Mouse (Mus musculus) hindbrain, embryonic 13.5 days (tissue): ENCODE data around the gene Col4a4. TPM values are rescaled to one million over a fixed set of nuclear protein-coding genes. Genes with fewer than 3 reads are reported as not detected.

Source experiments
- ATAC-seq: fragments of 200-750 bp; cut with Nextera tagmentation; 2 replicates; pipeline ENCODE4 v1.8.0; 2017; ENCODE audit warnings: moderate TSS enrichment; ENCODE audit not compliant: low FRiP score
- H3K27ac ChIP-seq: fragments of 300-500 bp; sonication (generic); 2 replicates; pipeline ENCODE4 v1.5.1; 2015; ENCODE audit warnings: inconsistent platforms, mild to moderate bottlenecking, moderate library complexity
- H3K27me3 ChIP-seq: fragments of 300-500 bp; sonication (generic); 2 replicates; pipeline ENCODE4 v1.6.1; 2015; ENCODE audit warnings: mild to moderate bottlenecking, inconsistent platforms
- H3K36me3 ChIP-seq: fragments of 300-500 bp; sonication (generic); 2 replicates; pipeline ENCODE4 v1.6.1; 2015; ENCODE audit warnings: mild to moderate bottlenecking, inconsistent platforms
- H3K4me1 ChIP-seq: fragments of 300-500 bp; sonication (generic); replicated peaks from 2 replicates; pipeline ENCODE4 v1.6.1; 2015; ENCODE audit warnings: inconsistent platforms
- H3K4me2 ChIP-seq: fragments of 300-500 bp; sonication (generic); 2 replicates; pipeline ENCODE4 v1.6.1; 2015; ENCODE audit warnings: inconsistent platforms, mild to moderate bottlenecking, moderate library complexity
- H3K4me3 ChIP-seq: fragments of 300-500 bp; sonication (generic); 2 replicates; pipeline ENCODE4 v1.5.1; 2015; ENCODE audit warnings: mild to moderate bottlenecking, inconsistent platforms
- H3K9ac ChIP-seq: fragments of 300-500 bp; sonication (generic); 2 replicates; pipeline ENCODE4 v1.6.1; 2015; ENCODE audit warnings: mild to moderate bottlenecking, inconsistent platforms
- H3K9me3 ChIP-seq: fragments of 300-500 bp; sonication (generic); 2 replicates; pipeline ENCODE4 v1.6.1; 2016; ENCODE audit warnings: inconsistent platforms
- WGBS: fragments of 180-500 bp; shearing (Covaris S2); methylation state at CpG from one replicate; pipeline ENCODE4 v1.1.7; 2015; 5-methylcytosine and 5-hydroxymethylcytosine counted together
- polyA plus RNA-seq: library from polyadenylated mRNA; unstranded; fragments of >200 nt; fragmentation: Nextera tagmentation; extraction: Ambion mirVana; gene quantifications from 2 replicates; pipeline ENCODE4 v1.2.1, GENCODE M21; 2015

Col4a4 gene
- polyA plus RNA-seq, 1 experiment from 2014 or later, result 0.26 TPM

DNA sequence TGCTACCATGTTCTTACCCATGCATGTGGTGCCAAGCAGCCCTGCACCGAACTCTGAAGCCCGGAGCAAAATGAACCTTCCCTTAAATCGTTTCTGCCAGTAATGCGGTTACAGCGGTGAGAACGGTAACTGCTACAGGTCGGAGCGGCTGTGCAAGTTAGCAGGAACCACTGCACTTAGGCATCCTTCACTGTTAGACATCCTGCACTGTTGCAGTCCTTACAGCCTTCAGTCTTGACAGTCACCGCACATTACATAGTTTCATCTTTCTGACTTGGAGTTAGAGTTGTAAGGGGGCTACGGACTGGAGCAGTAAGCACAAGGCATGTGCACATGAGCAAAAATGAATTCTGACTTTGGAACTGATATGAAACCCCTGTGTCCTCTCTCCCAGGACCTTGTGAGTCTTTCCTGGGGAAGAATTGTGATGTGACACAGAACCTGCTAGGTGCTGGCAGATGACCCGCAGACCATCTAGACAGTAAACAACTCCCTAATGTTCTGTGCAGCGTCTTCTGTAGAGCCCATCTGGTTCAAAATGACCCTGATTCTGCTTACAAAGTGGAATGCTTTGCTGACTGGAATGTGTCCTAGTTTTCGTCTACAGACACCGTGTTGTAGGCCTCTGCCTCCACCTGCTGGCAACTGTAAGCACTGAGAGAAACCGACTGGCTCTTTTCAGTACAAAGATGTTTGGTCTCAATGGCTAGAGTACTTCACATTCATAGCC lies 153.6 kb downstream of the Col4a4 start:
- ATAC-seq, result peak; percentile 81
- Histone ChIP-seq H3K27me3 (no peaks in the 10 kb centered on the region), H3K36me3 (no peaks in the 10 kb centered on the region), H3K4me2 (no peak overlapping the region), H3K4me3 (no peak overlapping the region), H3K4me1 (peaks cover 6% of the 10 kb centered on the region; the same call in 1 of the 2 replicates), H3K9ac (no peak overlapping the region), H3K9me3 (no peaks in the 10 kb centered on the region), H3K27ac (peak overlapping the region; percentile 41; the same call in 1 of the 2 replicates)
- 66% methylated on average over 15 of the region's 15 CpGs for WGBS

DNA sequence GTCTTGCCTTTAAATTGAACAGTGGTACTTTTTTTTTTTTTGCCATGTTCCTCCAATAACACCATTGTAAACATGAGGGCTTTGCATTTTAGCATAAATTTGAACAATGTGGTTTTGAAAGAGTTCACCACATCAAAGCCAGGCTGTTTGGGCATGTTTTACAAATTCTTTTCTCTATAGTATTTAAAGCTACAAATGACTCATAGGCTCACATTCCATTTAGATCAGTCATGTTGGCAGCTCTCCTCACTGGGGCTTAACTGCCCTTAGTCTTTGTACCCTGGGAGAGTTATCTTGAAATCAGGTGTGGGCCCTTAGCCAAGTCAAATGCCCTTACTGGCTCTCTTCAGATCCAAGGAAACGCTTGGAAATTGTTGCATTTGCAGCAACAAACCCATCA lies 157.6 kb downstream of the Col4a4 start:
- Histone ChIP-seq H3K36me3 (no peaks in the 10 kb centered on the region), H3K4me1 (peaks cover 6% of the 10 kb centered on the region; the same call in 1 of the 2 replicates), H3K9me3 (no peaks in the 10 kb centered on the region), H3K27ac (no peak overlapping the region), H3K4me2 (no peak overlapping the region), H3K9ac (no peak overlapping the region), H3K27me3 (no peaks in the 10 kb centered on the region), H3K4me3 (no peak overlapping the region)
- WGBS, result 56% methylated on average over 1 of the region's 1 CpGs
- ATAC-seq, result no peak

DNA sequence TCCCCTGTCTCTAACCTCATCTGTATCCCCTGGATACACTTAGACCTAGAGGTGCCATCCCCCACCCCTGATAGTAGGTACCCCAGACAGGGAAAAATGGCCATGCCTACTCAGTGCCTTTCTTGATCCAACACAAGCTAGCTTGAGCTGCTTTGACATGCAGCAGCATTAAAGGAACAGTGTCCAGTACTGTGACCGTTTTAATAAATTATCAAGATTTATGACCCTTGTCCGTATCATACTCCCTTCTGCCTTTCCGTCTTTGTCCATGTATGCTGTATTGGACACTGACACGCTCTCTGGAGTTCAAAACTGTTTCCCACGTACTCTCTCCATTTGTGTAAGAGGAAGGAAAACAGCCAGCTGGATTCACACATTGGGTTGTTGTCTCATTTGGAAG lies 158.9 kb downstream of the Col4a4 start:
- Histone ChIP-seq H3K4me3 (no peak overlapping the region), H3K27ac (no peak overlapping the region), H3K4me2 (no peak overlapping the region), H3K9ac (no peak overlapping the region), H3K9me3 (no peaks in the 10 kb centered on the region), H3K4me1 (0 out of 2 replicates have a peak, but pooled peaks cover under 1% of the 10 kb centered on the region), H3K27me3 (no peaks in the 10 kb centered on the region), H3K36me3 (no peaks in the 10 kb centered on the region)
- 84% methylated on average over 5 of the region's 5 CpGs for WGBS
- no peak for ATAC-seq

DNA sequence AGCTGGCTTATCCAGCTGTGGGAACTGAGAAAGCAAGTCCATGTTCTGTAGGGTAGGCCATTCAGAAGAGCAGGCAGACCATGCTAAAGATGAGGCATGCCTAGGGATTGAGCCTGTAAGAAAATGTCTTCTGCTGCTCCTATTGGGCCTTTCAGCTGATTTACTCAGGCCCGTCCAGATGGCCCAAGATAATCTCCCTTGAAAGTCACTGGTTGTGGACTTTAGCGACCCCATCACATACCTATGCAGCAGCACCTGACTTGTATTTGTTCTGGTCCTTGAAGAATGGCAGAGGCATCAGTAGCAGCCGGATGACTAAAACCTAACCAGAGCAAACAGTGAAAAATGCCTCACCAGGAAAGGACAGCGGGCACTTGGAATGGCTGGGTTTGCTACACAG lies 171.0 kb downstream of the Col4a4 start:
- Histone ChIP-seq H3K4me3 (no peak overlapping the region), H3K9ac (no peak overlapping the region), H3K27me3 (no peaks in the 10 kb centered on the region), H3K4me1 (peaks cover 11% of the 10 kb centered on the region), H3K27ac (no peak overlapping the region), H3K4me2 (no peak overlapping the region), H3K36me3 (no peaks in the 10 kb centered on the region), H3K9me3 (no peaks in the 10 kb centered on the region)
- WGBS, result 86% methylated on average over 4 of the region's 4 CpGs
- ATAC-seq, result no peak

DNA sequence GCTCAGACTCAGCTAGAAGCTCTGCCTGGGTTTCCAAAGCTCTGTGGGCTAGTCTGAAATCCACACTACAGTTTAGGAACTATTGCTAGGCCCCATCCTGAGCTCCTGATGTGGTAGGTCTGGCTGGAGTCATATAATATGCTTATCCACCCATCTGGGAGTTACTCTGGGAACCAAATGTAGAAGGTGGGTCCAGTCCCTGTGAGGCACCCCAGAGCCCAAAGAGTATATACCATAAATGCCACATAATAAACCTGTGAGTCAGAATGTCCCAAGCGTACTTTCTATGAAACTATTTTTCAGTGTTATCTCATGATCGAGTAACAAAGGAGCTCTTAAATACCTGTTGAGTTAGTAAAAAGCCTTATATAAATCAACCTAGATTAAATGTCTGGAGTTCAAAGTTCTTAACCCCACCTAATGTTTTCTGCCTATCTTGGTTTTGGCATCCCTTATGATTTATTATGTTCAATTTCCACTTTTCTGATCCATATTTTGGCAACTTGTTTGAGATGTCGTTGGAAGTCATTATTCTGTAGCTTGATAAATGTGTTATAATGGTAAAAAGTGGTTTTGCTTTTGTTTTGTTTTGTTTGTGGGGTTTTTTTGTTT lies 172.1 kb downstream of the Col4a4 start:
- H3K36me3 ChIP-seq, result no peaks in the 10 kb centered on the region
- H3K4me2 ChIP-seq, result no peak overlapping the region
- H3K27me3 ChIP-seq, result no peaks in the 10 kb centered on the region
- no peak for ATAC-seq
- H3K27ac ChIP-seq, result no peak overlapping the region
- H3K9ac ChIP-seq, result no peak overlapping the region
- no peak overlapping the region for H3K4me3 ChIP-seq
- H3K9me3 ChIP-seq, result no peaks in the 10 kb centered on the region
- H3K4me1 ChIP-seq, result peaks cover 11% of the 10 kb centered on the region
- 96% methylated on average over 3 of the region's 3 CpGs for WGBS

DNA sequence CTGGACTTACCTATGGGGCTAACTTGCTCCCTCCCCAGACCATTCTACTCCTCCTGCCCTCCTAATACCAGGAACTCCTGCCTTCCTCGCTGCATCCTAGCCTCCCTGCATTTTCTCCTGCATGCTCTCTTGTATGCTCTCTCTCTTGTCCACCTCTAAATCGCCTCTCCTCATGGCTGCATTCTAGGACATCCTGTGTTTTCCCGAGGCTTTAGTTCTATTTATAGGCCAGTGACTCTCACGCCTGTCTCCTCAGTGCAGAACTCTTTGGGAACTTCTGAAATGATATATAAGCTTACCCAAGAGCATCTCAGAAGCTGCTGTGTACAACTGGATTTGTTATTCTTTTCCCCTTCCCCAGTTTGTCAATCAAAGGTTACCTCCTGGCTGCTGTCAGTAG lies 174.6 kb downstream of the Col4a4 start:
- 79% methylated on average over 4 of the region's 4 CpGs for WGBS
- no peak for ATAC-seq
- H3K4me1 ChIP-seq, result peaks cover 11% of the 10 kb centered on the region
- no peak overlapping the region for H3K4me3 ChIP-seq
- no peak overlapping the region for H3K4me2 ChIP-seq
- no peaks in the 10 kb centered on the region for H3K27me3 ChIP-seq
- no peak overlapping the region for H3K9ac ChIP-seq
- no peak overlapping the region for H3K27ac ChIP-seq
- no peaks in the 10 kb centered on the region for H3K9me3 ChIP-seq
- no peaks in the 10 kb centered on the region for H3K36me3 ChIP-seq

DNA sequence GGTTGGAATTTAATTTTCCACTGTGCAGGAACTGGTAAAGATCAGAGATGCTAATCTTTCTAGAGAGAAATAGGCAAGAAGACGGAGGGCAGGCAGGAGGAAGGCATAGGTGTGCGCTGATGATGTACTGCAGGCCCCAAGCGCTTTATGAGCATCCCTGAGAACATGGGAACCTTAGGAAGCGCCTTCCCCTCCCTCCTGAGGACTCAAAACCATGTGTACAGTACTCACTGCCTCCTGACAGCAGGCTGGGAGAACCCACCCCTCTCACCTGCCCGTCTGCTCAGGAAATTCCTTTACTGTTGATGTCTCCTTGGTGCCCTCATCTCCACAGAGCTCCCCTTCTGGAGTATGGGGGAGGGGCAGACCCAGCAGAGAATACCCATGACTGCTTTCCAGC lies 175.1 kb downstream of the Col4a4 start:
- H3K27ac ChIP-seq, result no peak overlapping the region
- peaks cover 11% of the 10 kb centered on the region for H3K4me1 ChIP-seq
- WGBS, result 78% methylated on average over 5 of the region's 5 CpGs
- H3K27me3 ChIP-seq, result no peaks in the 10 kb centered on the region
- H3K4me3 ChIP-seq, result no peak overlapping the region
- no peaks in the 10 kb centered on the region for H3K36me3 ChIP-seq
- no peak overlapping the region for H3K9ac ChIP-seq
- H3K9me3 ChIP-seq, result no peaks in the 10 kb centered on the region
- no peak for ATAC-seq
- no peak overlapping the region for H3K4me2 ChIP-seq

DNA sequence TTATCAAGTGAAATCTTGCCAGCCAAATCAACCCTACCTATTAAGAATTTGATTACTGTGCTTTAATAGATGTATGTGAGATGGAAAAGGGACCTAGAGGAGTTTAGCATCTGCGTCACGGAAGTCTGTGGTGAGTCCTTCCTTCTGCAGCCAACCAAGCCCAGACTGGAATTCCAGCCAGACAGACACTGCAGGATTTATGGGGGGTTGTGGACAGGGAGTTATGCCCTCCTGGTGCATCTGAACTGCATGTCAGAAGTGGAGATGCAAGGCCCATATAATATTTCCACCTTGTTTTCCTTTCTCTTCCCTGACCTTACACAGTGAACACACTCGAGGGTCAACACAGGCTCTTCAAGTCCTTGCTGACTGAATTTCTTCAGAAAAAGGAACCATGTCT lies 176.1 kb downstream of the Col4a4 start:
- WGBS, result 80% methylated on average over 3 of the region's 3 CpGs
- ATAC-seq, result no peak
- H3K9ac ChIP-seq, result no peak overlapping the region
- H3K4me2 ChIP-seq, result no peak overlapping the region
- no peaks in the 10 kb centered on the region for H3K36me3 ChIP-seq
- no peak overlapping the region for H3K27ac ChIP-seq
- H3K4me3 ChIP-seq, result no peak overlapping the region
- H3K27me3 ChIP-seq, result no peaks in the 10 kb centered on the region
- no peaks in the 10 kb centered on the region for H3K9me3 ChIP-seq
- H3K4me1 ChIP-seq, result peaks cover 11% of the 10 kb centered on the region

DNA sequence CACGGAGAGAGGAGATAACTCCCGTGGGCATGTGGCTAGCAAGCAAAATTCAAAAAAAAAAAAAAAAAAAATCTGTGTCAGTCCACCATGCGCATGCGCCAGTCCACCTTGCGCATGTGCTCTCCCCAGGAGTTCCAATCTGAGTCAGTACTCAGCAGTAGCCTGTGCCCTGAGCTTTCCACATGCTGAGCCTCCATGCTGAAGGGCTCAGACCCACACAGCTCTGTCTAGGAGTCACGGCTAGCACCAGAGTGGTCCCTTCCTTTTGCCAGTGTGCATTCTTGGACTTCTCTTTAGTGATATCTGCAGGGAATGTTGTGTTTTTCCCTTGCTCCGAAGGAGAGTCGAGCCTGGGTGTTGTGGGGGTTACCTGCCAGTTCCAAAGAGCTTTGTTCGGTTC lies 177.4 kb downstream of the Col4a4 start:
- H3K36me3 ChIP-seq, result no peaks in the 10 kb centered on the region
- no peaks in the 10 kb centered on the region for H3K9me3 ChIP-seq
- WGBS, result 87% methylated on average over 9 of the region's 9 CpGs
- H3K9ac ChIP-seq, result no peak overlapping the region
- H3K4me1 ChIP-seq, result peaks cover 11% of the 10 kb centered on the region
- H3K27me3 ChIP-seq, result no peaks in the 10 kb centered on the region
- no peak overlapping the region for H3K27ac ChIP-seq
- no peak overlapping the region for H3K4me2 ChIP-seq
- no peak for ATAC-seq
- H3K4me3 ChIP-seq, result no peak overlapping the region

DNA sequence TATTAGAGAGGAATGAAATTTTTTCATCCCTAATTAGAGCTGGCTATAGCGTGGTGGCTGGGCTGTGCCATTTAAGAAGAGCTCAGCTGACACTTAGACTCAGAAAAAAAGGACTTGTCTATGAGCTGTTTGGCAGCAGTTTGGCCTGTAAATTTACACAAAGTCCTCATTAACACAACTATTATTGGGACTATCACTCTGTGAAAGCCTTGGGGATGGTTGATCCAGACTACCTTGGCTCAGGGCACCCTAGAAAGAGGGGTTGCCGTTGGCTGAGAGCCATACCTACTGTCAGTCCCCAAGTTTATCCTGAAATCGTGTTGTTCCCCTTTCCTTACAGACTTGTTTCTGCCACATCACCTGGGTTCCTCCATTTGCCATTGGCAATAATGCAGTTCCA lies 178.9 kb downstream of the Col4a4 start:
- Histone ChIP-seq H3K27ac (no peak overlapping the region), H3K4me1 (peaks cover 11% of the 10 kb centered on the region), H3K4me2 (no peak overlapping the region), H3K4me3 (no peak overlapping the region), H3K9me3 (no peaks in the 10 kb centered on the region), H3K36me3 (no peaks in the 10 kb centered on the region), H3K27me3 (no peaks in the 10 kb centered on the region), H3K9ac (no peak overlapping the region)
- WGBS, result 88% methylated on average over 3 of the region's 3 CpGs
- no peak for ATAC-seq

Other genes starting within 250 kb of the Col4a4 start
- 0.23 and 0.25 TPM in 2 replicates for gene Col4a3, start 72 bp upstream of the Col4a4 start, polyA plus RNA-seq
- 350 and 364 TPM in 2 replicates for gene Mff, start 138.0 kb upstream of the Col4a4 start, polyA plus RNA-seq
- not detected in 2 replicates for gene Tm4sf20, start 181.6 kb upstream of the Col4a4 start, polyA plus RNA-seq
- gene Gm47791, start 184.4 kb upstream of the Col4a4 start, polyA plus RNA-seq, result not detected in 2 replicates